Mouse (Mus musculus): Measurements from ENCODE around the gene Elob.

The Elob gene

DNA sequence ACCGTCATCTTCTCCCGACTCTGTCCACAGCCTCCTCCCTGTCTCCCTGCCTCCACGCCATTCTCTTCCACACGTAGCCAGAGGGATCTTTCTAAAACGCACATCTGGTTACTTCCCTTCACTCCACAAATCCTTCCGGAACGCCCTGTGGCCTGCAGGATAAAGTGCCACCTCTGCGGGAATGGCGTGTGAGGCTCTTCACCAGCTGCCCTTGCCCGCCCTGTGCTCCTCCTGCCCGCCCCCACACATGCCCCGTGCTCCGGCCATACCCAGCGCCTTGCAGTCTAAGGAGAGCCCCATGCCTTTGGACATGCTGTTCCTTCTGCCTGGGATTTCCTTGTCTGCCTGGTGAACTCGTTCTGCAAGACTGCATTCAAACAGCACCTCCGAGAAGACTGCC lies 5.9 kb downstream of the Elob start:
- DNase-seq: no peak

- no peak for DNase-seq
These were observed 6.8 kb downstream of the Elob start for GRCm38 (mm10) chr17:23822094-23822493.

GRCm38 (mm10) chr17:23820731-23821130 lies 8.2 kb downstream of the Elob start:
- DNase-seq: no peak

DNA sequence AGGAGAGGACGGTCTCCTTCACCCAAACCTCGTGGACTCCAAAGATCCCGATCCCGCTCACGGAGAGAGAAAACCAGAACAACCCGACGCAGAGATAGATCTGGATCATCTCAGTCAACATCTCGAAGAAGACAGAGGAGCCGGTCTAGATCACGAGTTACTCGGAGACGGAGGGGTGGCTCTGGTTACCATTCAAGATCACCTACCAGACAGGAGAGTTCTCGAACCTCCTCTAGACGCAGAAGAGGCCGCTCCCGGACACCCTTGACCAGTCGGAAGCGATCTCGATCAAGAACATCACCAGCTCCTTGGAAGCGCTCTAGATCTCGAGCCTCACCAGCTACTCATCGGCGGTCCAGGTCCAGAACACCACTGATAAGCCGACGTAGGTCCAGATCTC lies 9.7 kb downstream of the Elob start:
- no peak for DNase-seq

GRCm38 (mm10) chr17:23818579-23818978 lies 10.4 kb downstream of the Elob start:
- DNase-seq: no peak

DNA sequence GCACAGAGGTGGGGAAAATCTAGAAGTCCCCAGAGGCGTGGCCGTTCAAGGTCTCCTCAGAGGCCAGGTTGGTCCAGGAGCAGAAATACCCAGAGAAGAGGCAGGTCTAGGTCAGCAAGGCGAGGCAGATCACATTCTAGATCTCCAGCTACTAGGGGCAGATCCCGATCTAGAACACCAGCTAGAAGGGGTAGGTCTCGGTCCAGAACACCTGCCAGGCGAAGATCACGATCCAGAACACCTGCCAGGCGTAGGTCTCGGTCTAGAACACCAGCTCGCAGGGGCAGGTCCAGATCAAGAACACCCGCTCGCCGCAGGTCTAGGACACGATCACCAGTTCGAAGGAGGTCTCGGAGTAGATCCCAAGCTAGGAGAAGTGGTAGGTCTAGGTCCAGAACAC lies 13.3 kb downstream of the Elob start:
- DNase-seq: no peak

DNA sequence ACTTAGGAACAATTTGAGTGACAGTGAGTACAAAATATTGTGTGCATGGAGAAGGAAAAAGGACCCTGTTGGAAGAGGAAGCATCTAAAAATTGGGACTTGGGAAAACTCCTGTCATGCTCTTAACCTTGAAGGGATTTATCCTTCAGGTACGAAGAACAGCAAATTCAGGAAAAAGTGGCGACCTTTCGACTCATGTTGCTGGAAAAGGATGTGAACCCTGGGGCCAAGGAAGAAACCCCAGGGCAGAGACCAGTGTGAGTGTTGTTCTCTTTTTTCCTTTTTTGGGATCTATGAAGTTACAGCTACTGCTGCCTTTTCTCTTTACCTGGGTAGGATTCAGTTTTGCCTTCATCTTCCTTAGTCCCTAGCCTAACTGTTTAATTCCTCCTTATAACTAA lies 21.0 kb downstream of the Elob start:
- DNase-seq: no peak

- DNase-seq: no peak
These were observed 22.1 kb downstream of the Elob start for GRCm38 (mm10) chr17:23806867-23807266.

DNA sequence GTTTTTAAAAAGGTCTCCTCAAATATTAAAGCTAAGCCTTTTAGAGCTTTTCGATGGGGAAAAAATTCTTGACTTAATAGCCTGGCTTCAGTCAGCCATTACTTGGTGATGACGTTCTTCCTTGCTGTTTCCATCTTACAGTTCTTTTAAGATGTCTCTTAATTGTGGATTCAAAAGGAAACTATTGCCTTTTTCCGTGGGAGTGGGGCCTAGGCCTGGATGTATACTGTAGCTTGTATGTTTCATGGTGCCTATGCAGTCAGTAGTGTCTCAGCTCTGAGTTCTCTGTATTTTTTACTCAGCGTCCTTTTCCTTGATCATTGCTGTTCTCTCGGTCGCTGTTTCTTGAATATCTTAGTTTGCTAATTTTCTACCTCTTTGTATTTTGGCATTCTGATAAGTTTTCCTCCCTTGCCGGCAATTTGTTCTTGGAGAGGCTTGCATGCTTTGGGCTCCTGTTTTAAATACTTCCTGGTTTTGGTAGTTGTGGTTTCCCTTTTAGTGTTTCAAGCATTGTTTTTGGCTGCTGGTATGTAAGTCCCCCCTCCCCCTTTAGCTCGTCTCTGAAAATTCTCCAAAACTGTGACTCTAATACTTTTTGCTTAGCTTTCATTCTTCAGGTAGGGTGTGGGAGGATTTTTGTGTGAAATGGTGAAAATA lies 24.4 kb downstream of the Elob start:
- no peak for DNase-seq

- peak; percentile 75 for DNase-seq
These were observed 25.4 kb downstream of the Elob start for GRCm38 (mm10) chr17:23803366-23804041.

- peak; percentile 99 for DNase-seq
These were observed 26.1 kb downstream of the Elob start for GRCm38 (mm10) chr17:23802746-23803365.

DNA sequence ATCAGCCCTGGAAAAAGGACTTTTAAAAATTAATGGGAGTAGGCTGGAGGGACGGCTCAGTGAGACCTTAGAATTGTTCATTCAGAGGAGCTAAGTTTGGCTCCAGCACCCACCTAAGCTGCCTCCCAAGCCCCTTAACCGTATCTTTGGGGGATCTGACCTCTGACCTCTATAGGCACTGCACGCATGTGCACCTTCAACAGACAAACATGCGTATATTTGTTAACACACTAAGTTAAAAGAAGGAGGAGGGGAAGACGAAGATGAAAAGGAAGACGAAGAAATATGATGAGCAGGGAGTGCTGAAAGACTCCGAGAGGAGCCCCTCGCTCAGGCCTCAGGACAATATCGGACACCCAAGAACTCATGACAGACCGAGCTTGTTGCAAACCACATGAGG lies 27.3 kb downstream of the Elob start:
- no peak for DNase-seq

GRCm38 (mm10) chr17:23797316-23797715 lies 31.6 kb downstream of the Elob start:
- DNase-seq: no peak

DNA sequence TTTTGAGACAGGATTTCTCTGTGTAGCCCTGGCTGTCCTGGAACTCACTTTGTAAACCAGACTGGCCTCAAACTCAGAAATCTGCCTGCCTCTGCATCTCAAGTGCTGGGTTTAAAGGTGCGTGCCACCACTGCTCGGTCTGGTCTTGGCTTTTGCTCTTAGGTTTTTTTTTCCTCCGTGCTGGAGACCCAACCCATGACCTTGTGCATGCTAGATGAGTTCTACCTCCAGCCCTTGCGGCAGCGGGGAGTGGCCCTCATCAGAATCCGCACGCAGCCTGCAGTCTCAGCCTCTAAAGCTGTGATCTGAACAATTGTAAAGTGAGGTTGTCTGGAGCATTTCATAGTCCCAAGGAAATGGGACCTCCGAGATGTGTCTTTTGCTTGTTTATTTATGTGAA lies 33.6 kb downstream of the Elob start:
- no peak for DNase-seq

DNA sequence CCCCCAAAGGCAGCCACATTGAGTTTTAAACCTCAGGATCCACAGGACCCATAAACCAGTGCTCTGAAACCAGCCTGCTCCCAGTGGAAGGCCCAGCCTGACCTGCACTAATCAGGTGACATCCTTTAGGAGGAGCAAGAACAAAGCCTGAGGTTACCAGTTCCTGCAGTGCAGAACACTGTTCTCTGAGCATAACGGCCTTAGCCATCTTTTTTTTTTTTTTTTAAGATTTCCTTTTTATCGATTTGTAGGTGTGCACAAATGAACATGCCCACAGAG lies 37.9 kb downstream of the Elob start:
- DNase-seq: no peak

DNA sequence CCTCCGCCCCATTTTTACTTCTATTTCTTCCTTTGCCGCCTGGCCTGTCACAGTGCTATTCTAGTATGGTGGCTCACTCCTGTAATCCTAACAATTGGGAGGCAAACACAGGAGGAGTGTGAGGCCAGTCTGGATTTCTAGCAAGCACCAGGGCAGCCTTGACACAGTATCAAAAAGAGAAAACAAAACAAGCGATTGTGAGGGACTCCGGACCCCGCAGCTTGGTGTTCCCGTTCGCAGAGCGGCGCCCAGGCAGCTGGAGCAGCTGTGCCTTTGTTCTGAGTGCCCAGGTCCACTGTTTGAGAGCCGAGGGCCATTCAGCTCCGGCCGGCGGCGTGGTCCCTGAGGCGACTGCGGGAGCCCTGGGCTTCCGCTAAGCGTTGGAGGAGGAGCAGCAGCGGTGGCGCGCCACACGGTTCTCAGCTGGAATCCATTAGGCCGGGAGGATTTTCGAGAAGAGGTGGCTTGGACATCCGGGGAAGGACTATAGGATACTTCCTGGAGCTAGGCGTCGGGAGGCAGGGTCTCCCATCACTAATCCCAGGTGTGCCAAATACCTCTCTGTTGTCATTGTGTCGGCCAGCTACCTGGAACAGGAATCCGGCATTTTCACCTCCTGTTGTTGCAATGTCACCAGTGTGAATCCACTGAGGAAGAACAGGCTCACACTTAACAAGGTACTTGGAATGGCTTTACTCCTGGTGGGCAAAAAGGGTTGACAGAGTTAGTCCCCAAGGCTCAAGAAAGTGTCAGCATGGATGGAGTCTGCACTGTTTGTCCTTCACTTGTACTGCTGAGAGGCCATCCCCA lies 38.5 kb downstream of the Elob start, which contains the start of gene Srrm2:
Gene Srrm2, plus strand, starts transcription at position 264 of the 810 bp plus-strand sequence.
- DNase-seq: peak; percentile 65

- DNase-seq: no peak
These were observed 39.1 kb downstream of the Elob start for GRCm38 (mm10) chr17:23789749-23790268.

- no peak for DNase-seq
These were observed 40.0 kb downstream of the Elob start for GRCm38 (mm10) chr17:23788973-23789372.

GRCm38 (mm10) chr17:23786510-23786931 lies 42.4 kb downstream of the Elob start:
- DNase-seq: peak; percentile 28

GRCm38 (mm10) chr17:23785561-23786471 lies 43.1 kb downstream of the Elob start, which contains the start of gene Flywch2:
TSS of gene Flywch2 (minus strand) at chr17:23786081.
- peak; percentile 93 for DNase-seq

DNA sequence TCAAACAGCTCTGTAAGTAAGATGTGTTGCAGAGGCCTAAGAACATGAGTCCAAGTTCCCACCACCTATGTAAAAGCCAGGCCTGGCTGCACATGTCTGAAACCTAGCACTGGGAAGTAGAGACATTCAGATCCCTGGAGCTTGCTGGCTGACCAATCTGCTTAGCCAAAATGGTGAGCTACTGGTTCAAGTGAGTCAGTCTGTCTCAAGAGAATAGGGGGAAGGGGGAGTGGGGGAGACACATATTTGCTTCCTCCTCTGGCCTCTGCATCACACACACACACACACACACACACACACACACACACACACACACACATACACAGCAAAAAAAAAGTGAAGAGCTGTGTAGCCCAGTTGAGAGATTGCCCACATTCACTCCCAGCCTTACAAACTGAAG lies 45.6 kb downstream of the Elob start:
- no peak for DNase-seq

GRCm38 (mm10) chr17:23778447-23778846 lies 50.5 kb downstream of the Elob start:
- DNase-seq: no peak

Measured in layer of hippocampus, adult 9-11 months (tissue).